Mouse (Mus musculus) CH12.LX (cell line): Measurements from ENCODE around the gene Bspry. TPM values are rescaled to one million over a fixed set of nuclear protein-coding genes. Genes with fewer than 3 reads are reported as not detected.

ENCODE experiments used
- DNase-seq: peaks from one replicate; pipeline ENCODE4 v3.0.0-alpha.2; 2013; ENCODE audit errors: extremely low read depth
- H3K27ac ChIP-seq: 2 replicates; pipeline ENCODE4 v1.5.1; 2012; ENCODE audit warnings: low read depth, mild to moderate bottlenecking, control low read depth, moderate library complexity; ENCODE audit not compliant: insufficient read depth
- H3K27me3 ChIP-seq: replicated peaks from 2 replicates; pipeline ENCODE3; 2012; ENCODE audit warnings: inconsistent platforms
- H3K36me3 ChIP-seq, 2 experiments: replicated peaks in 1 of 2; 2 replicates each; pipeline versions ENCODE3 to v1.6.1; 2012; ENCODE audit warnings: inconsistent platforms in 1 of 2, low read length in 1 of 2, mild to moderate bottlenecking in 1 of 2, mixed read lengths in 1 of 2, moderate library complexity in 1 of 2; ENCODE audit not compliant: control insufficient read depth in 1 of 2, insufficient read depth in 1 of 2
- H3K4me1 ChIP-seq, 2 experiments: 2 replicates each; pipeline ENCODE4 v1.6.1; 2012; ENCODE audit warnings: inconsistent platforms in 1 of 2, moderate library complexity in 1 of 2; ENCODE audit not compliant: insufficient read depth in 2 of 2, control insufficient read depth in 1 of 2
- H3K4me2 ChIP-seq: 2 replicates; pipeline ENCODE4 v1.6.1; 2012; ENCODE audit warnings: low read depth, mild to moderate bottlenecking, control low read depth; ENCODE audit not compliant: poor library complexity, insufficient read depth, severe bottlenecking
- H3K4me3 ChIP-seq, 3 experiments: fragments of 150-350 bp in 1 of 3; sonication (generic) in 1 of 3; replicated peaks in 1 of 3; 2 replicates each; pipeline versions ENCODE3 to v1.5.1; 2011 to 2012; ENCODE audit warnings: low read depth in 2 of 3, low read length in 2 of 3, mild to moderate bottlenecking in 2 of 3, moderate library complexity in 2 of 3, control low read depth in 1 of 3, improper control_type of control experiment in 1 of 3, inconsistent platforms in 1 of 3, mixed read lengths in 1 of 3; ENCODE audit not compliant: poor library complexity in 1 of 3
- H3K79me2 ChIP-seq: replicated peaks from 2 replicates; pipeline ENCODE4 v1.6.1; 2012; ENCODE audit warnings: mild to moderate bottlenecking, moderate library complexity; ENCODE audit not compliant: control insufficient read depth, poor library complexity, insufficient read depth, severe bottlenecking; ENCODE audit errors: extremely low read depth
- H3K9ac ChIP-seq: 2 replicates; pipeline ENCODE4 v1.6.1; 2012; ENCODE audit warnings: low read depth, mild to moderate bottlenecking, control low read depth, moderate library complexity; ENCODE audit not compliant: insufficient read depth
- H3K9me3 ChIP-seq: replicated peaks from 2 replicates; pipeline ENCODE3; 2012; ENCODE audit warnings: low read length, inconsistent platforms, mixed read lengths
- BHLHE40 ChIP-seq: IDR thresholded peaks from 2 replicates; pipeline ENCODE4 v1.6.1; 2011; ENCODE audit warnings: mild to moderate bottlenecking, low read depth, low read length, improper control_type of control experiment
- CHD1 ChIP-seq: IDR thresholded peaks from 2 replicates; pipeline ENCODE4 v1.6.1; 2012; ENCODE audit warnings: low read depth, low read length, improper control_type of control experiment, inconsistent platforms
- CHD2 ChIP-seq: IDR thresholded peaks from 2 replicates; pipeline ENCODE4 v1.6.1; 2011; ENCODE audit warnings: low read length, improper control_type of control experiment
- E2F4 ChIP-seq: IDR thresholded peaks from 2 replicates; pipeline ENCODE4 v1.6.1; 2011; ENCODE audit warnings: low read depth, low read length, improper control_type of control experiment; ENCODE audit not compliant: insufficient replicate concordance
- ELF1 ChIP-seq: IDR thresholded peaks from 2 replicates; pipeline ENCODE4 v1.6.1; 2014; ENCODE audit warnings: low read depth, mild to moderate bottlenecking, inconsistent platforms, low read length, improper control_type of control experiment
- EP300 ChIP-seq: IDR thresholded peaks from 2 replicates; pipeline ENCODE4 v1.6.1; 2011; ENCODE audit warnings: low read length, improper control_type of control experiment
- ETS1 ChIP-seq: conservative IDR thresholded peaks from 2 replicates; pipeline ENCODE4 v1.6.1; 2012; ENCODE audit warnings: low read depth, mild to moderate bottlenecking, inconsistent platforms, low read length, improper control_type of control experiment, moderate library complexity
- GABPA ChIP-seq: IDR thresholded peaks from 2 replicates; pipeline ENCODE4 v1.6.1; 2012; ENCODE audit warnings: low read depth, low read length, improper control_type of control experiment, inconsistent platforms; ENCODE audit not compliant: insufficient replicate concordance
- HCFC1 ChIP-seq: IDR thresholded peaks from 2 replicates; pipeline ENCODE4 v1.6.1; 2012; ENCODE audit warnings: low read depth, mild to moderate bottlenecking, inconsistent platforms, low read length, improper control_type of control experiment
- IRF4 ChIP-seq: IDR thresholded peaks from 2 replicates; pipeline ENCODE4 v1.6.1; 2014; ENCODE audit warnings: low read depth, mild to moderate bottlenecking, inconsistent platforms, low read length, improper control_type of control experiment
- JUN ChIP-seq: IDR thresholded peaks from 2 replicates; pipeline ENCODE4 v1.6.1; 2011; ENCODE audit warnings: low read depth, mild to moderate bottlenecking, low read length, improper control_type of control experiment, moderate library complexity; ENCODE audit not compliant: insufficient read depth
- KAT2A ChIP-seq: IDR thresholded peaks from 2 replicates; pipeline ENCODE4 v1.6.1; 2012; ENCODE audit warnings: low read length, improper control_type of control experiment, inconsistent platforms; ENCODE audit not compliant: insufficient replicate concordance
- MAFK ChIP-seq: IDR thresholded peaks from 2 replicates; pipeline ENCODE4 v1.6.1; 2011; ENCODE audit warnings: low read length, improper control_type of control experiment; ENCODE audit not compliant: insufficient replicate concordance
- MAX ChIP-seq: IDR thresholded peaks from 2 replicates; pipeline ENCODE4 v1.6.1; 2011; ENCODE audit warnings: low read length, improper control_type of control experiment
- MAZ ChIP-seq: IDR thresholded peaks from 2 replicates; pipeline ENCODE4 v1.6.1; 2012; ENCODE audit warnings: low read depth, mild to moderate bottlenecking, inconsistent platforms, low read length, improper control_type of control experiment, moderate library complexity
- MEF2A ChIP-seq: IDR thresholded peaks from 2 replicates; pipeline ENCODE4 v1.6.1; 2014; ENCODE audit warnings: low read depth, mild to moderate bottlenecking, inconsistent platforms, low read length, improper control_type of control experiment, borderline replicate concordance
- MXI1 ChIP-seq: IDR thresholded peaks from 2 replicates; pipeline ENCODE4 v1.6.1; 2011; ENCODE audit warnings: mild to moderate bottlenecking, low read depth, low read length, improper control_type of control experiment
- MYC ChIP-seq: IDR thresholded peaks from 2 replicates; pipeline ENCODE4 v1.6.1; 2011; ENCODE audit warnings: low read depth, mild to moderate bottlenecking, improper control_type of control experiment, low read length
- NELFE ChIP-seq: IDR thresholded peaks from 2 replicates; pipeline ENCODE4 v1.6.1; 2011; ENCODE audit warnings: low read depth, low read length, improper control_type of control experiment
- NRF1 ChIP-seq: IDR thresholded peaks from 2 replicates; pipeline ENCODE4 v1.6.1; 2014; ENCODE audit warnings: low read depth, mild to moderate bottlenecking, inconsistent platforms, low read length, improper control_type of control experiment, moderate library complexity
- PAX5 ChIP-seq: IDR thresholded peaks from 2 replicates; pipeline ENCODE4 v1.6.1; 2012; ENCODE audit warnings: low read length, inconsistent platforms, mixed read lengths
- POLR2A ChIP-seq: IDR thresholded peaks from 2 replicates; pipeline ENCODE4 v1.6.1; 2011; ENCODE audit warnings: low read depth, mild to moderate bottlenecking, improper control_type of control experiment, low read length
- RAD21 ChIP-seq: IDR thresholded peaks from 2 replicates; pipeline ENCODE4 v1.6.1; 2011; ENCODE audit warnings: low read depth, mild to moderate bottlenecking, low read length, improper control_type of control experiment, moderate library complexity
- RCOR1 ChIP-seq: conservative IDR thresholded peaks from 2 replicates; pipeline ENCODE4 v1.6.1; 2012; ENCODE audit warnings: low read depth, mild to moderate bottlenecking, inconsistent platforms, low read length, improper control_type of control experiment
- SIN3A ChIP-seq: IDR thresholded peaks from 2 replicates; pipeline ENCODE4 v1.6.1; 2012; ENCODE audit warnings: low read length, improper control_type of control experiment, inconsistent platforms
- TCF12 ChIP-seq: IDR thresholded peaks from 2 replicates; pipeline ENCODE4 v1.6.1; 2014; ENCODE audit warnings: low read depth, mild to moderate bottlenecking, inconsistent platforms, low read length, improper control_type of control experiment
- USF1 ChIP-seq: IDR thresholded peaks from 2 replicates; pipeline ENCODE4 v1.6.1; 2014; ENCODE audit warnings: low read depth, mild to moderate bottlenecking, inconsistent platforms, low read length, improper control_type of control experiment
- ZMIZ1 ChIP-seq: IDR thresholded peaks from 2 replicates; pipeline ENCODE4 v1.6.1; 2012; ENCODE audit warnings: low read depth, mild to moderate bottlenecking, inconsistent platforms, low read length, improper control_type of control experiment
- dilution Hi-C: fragments of 300-500 bp; cut with MboI; formaldehyde crosslinking; loops from 2 replicates; pipeline ENCODE4 v1.14.3; 2020; ENCODE audit warnings: low sequenced_read_pairs; ENCODE audit not compliant: extremely low pct_unique_long_range_greater_than_20kb, extremely low pct_ligation_motif_present
- in situ Hi-C: fragments of 300-500 bp; cut with MboI; formaldehyde crosslinking; loops from 3 replicates; pipeline ENCODE4 v1.14.3; 2019; ENCODE audit warnings: low sequenced_read_pairs, low pct_ligation_motif_present, low pct_unique_long_range_greater_than_20kb, mixed read lengths
- polyA plus RNA-seq: library from polyadenylated mRNA; unstranded; fragments of >175 nt; gene quantifications from 2 replicates; pipeline ENCODE4 v1.2.1, GENCODE M21; 2012; ENCODE audit warnings: low read depth; ENCODE audit not compliant: insufficient read length
- total RNA-seq, 2 experiments: library from RNA; depleted of rRNA; stranded (reverse); fragments of 300-350 nt in 1 of 2; fragments of >200 nt in 1 of 2; gene quantifications; 2 replicates each; pipeline ENCODE4 v1.2.3; 2012 to 2014

Gene Bspry
- total and polyA plus RNA-seq, 3 experiments: 0.86 to 1.2 (median 1.1) TPM

GRCm38 (mm10) chr4:62524651-62525488 is 45.0 kb downstream of the Bspry start, which contains the start of the genes Pole3 and 4933430I17Rik:
Gene Pole3 (minus strand): TSS chr4:62525068.
Gene 4933430I17Rik (plus strand): TSS chr4:62525369.
- peak within 1 kb of the TSS; percentile 82 for H3K27ac ChIP-seq
- H3K4me1 ChIP-seq: peaks cover 10 to 32% of the 10 kb centered on the region in 2 experiments
- peak within 1 kb of the TSS; percentile 81 for H3K4me2 ChIP-seq
- H3K27me3 ChIP-seq: peaks cover 25% of the 10 kb centered on the region
- H3K79me2 ChIP-seq: peaks cover 5% of the 10 kb centered on the region
- TF ChIP-seq JUN (no peak), RAD21 (no peak), BHLHE40 (no peak), MEF2A (peak; percentile 35; the same call in 1 of the 2 replicates), CHD1 (no peak), MAX (peak; percentile 84; the same call in 1 of the 2 replicates), HCFC1 (peak; percentile 94), PAX5 (no peak), POLR2A (peak; percentile 62), MXI1 (peak; percentile 69), ZMIZ1 (no peak), SIN3A (peak; percentile 91; the same call in 1 of the 2 replicates), MAZ (no peak), E2F4 (peak; percentile 80; the same call in 1 of the 2 replicates), ETS1 (no peak), KAT2A (peak; percentile 91; the same call in 1 of the 2 replicates), MAFK (no peak), NELFE (peak; percentile 68; the same call in 1 of the 2 replicates), USF1 (no peak), EP300 (no peak), IRF4 (peak; percentile 28; the same call in 1 of the 2 replicates), TCF12 (peak; percentile 18; the same call in 1 of the 2 replicates), MYC (peak; percentile 84; the same call in 1 of the 2 replicates), NRF1 (0 out of 2 replicates have a peak, but pooled peaks have one; percentile 2), CHD2 (peak; percentile 89), ELF1 (peak; percentile 82), GABPA (no peak; the same call in 1 of the 2 replicates), RCOR1 (no peak)
- TF ChIP-seq, all 38 proteins: peak for 15
- Histone ChIP-seq H3K9ac (peak within 1 kb of the TSS; percentile 86), H3K36me3 (peaks cover 4 to 19% of the 10 kb centered on the region in 2 experiments), H3K4me3 (peak within 1 kb of the TSS; percentile 84 to 92 (median 85)), H3K9me3 (no peaks in the 10 kb centered on the region)
- dilution Hi-C loops (no loop called here), in situ Hi-C loops (no loop called here)
- peak; percentile 98 for DNase-seq
